Mouse (Mus musculus): Measurements from ENCODE around the gene A830031A19Rik.

Gene A830031A19Rik

DNA sequence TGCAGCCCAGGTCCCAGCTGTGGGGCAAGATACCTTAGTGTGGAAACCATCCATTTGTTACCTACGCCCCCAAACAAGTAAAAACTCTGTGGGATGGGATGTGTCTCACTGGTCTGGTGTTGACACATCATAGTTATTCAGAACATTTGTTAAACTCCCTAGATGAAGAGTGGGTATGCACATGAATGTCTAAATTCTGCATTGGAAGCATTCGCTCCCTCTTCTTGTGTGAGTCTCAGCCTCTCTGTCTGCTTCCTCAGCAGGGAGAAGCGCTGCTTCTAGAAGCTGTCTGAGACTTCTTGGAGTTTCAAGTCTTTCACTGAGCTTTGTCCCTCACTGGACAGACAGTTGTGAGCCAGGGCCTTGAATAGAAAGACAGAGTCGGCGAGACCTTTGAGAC is 65.9 kb downstream of the A830031A19Rik start:
- DNase-seq (ENCODE audit: low read depth, low spot score), result no peak

DNA sequence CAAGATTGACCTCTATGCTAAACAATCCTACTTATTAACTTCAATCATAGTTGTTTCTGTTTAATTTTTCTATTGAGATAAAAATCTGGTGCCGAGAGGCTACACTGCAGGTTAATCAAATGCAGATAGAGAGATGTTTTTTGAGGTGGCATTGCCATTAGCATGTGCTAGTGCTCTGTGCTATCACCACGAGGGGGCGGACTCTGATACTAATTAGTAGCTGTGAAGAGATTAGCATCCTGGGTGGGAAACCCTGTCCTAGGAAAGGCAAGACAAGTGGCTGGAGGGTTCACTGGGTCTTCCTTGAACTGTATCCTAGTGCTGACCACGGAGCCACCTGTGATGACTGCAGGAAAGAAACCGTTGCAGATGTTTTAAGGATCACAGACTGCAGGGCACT is 66.6 kb downstream of the A830031A19Rik start:
- no peak for DNase-seq (ENCODE audit: low read depth, low spot score)

DNA sequence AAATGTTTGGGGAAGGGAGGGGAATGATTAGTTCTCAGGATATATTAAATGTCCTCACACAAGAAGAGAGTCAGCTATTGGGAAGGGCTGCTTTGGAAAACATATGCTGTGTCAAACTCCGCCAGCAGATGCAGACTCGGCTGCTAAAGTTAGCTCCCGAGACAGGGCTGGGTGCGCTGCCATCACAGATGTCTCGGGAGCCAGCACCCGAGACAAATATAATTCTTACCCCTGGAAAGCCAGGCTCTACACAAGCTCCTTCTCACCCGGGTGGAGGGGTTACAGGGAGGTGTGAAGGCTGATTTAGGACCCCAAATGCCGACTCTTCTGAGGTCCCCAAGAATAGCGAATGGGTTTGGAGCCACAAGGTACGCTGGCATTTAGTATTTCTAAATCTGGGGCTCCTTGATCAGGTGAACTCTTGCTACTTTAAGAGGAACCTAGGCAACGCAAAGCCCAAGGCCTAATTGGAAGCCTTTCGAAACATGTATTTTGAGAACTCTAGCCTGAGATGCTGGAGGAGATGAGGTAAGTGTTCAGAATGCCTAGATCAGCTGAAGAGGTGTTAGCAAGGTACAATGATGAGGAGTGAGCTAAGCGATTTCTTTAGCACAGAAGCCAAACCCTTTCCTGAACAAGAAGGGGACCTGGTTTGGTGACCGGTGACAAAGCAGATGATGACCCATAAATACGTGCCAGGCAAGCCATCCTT is 69.3 kb downstream of the A830031A19Rik start:
- DNase-seq (ENCODE audit: low read depth, low spot score), result no peak

DNA sequence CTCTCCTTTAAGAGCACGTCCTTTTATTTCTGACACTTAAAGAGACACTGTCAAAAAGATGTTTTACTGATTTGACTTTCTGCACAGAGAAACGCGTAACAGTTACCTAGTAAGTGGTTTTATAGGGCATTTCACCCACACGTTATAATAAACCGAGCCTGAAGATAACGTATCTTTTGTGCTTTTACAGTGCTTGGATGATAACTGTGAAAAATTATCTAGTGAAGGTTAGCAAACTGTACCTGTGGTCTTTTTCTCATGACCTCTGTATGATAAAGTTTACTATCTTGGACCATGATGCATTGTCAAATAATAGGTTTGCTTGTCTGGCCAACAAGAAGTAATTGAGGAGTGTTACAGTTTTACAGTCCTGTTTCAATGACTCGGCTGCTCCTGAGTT is 74.2 kb downstream of the A830031A19Rik start:
- DNase-seq (ENCODE audit: low read depth, low spot score), result no peak

Data from 3T3-L1 (cell line).